In the genomic region with DNA sequence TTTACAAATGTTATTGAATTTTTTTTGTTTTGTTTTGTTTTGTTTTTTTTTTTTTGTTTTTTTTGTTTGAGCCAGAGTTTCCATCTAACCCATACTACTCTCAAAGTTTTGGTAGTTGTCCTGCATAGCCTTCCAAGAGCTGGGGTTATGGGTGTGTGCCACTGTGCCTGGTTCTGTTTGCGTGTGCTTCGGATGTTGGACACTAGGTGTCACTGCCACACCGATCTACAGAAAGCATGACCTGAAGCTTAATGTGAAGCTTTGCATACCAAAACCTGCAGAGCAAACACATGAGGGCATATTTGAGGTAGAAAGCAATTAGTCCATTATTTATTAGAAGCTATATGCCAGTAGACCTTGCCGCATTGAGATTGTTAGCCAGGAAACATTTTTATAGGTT, we compare ENCODE assay signal across 7 mouse cellular contexts. TPM values are rescaled to one million over a fixed set of nuclear protein-coding genes. Genes with fewer than 3 reads are reported as not detected.
DNase-seq lines count a peak whose midpoint lies in the region; ATAC-seq and TF ChIP-seq lines count a peak whose summit lies in the region.

No protein-coding gene starts in this region.

- no peak for ATAC-seq in G1E (ENCODE audit: extremely low read depth, insufficient number of reproducible peaks, low FRiP score, poor library complexity, severe bottlenecking)
- ATAC-seq in embryonic facial prominence, embryonic 11.5 days (replicated peaks; ENCODE audit: insufficient number of reproducible peaks, low FRiP score, low TSS enrichment, low read depth): peak; percentile 56; the same call in 1 of the 2 replicates
- ATAC-seq in lung, postnatal 0 days: peak; percentile 76

- H3K9me3 ChIP-seq in G1E (replicated peaks): no peaks in the 10 kb centered on the region
- no peaks in the 10 kb centered on the region for H3K9me3 ChIP-seq in embryonic facial prominence, embryonic 11.5 days (replicated peaks; ENCODE audit: control insufficient read depth, low read length)
- H3K9me3 ChIP-seq in lung, postnatal 0 days (ENCODE audit: low read length): no peaks in the 10 kb centered on the region

- no peak overlapping the region for H3K4me2 ChIP-seq in embryonic facial prominence, embryonic 11.5 days (ENCODE audit: low read depth, low read length)
- H3K4me2 ChIP-seq in lung, postnatal 0 days (replicated peaks; ENCODE audit: low read depth, low read length): no peak overlapping the region

- H3K9ac ChIP-seq in embryonic facial prominence, embryonic 11.5 days (replicated peaks; ENCODE audit: low read length): no peak overlapping the region
- H3K9ac ChIP-seq in lung, postnatal 0 days (replicated peaks; ENCODE audit: low read depth): no peak overlapping the region

- TF ChIP-seq EP300 in lung, postnatal 0 days (IDR thresholded peaks at IDR 0.05): no peak

- TF ChIP-seq CTCF in G1E (IDR thresholded peaks at IDR 0.05; ENCODE audit: low read depth, low read length): peak; percentile 50; the same call in 1 of the 2 replicates
- peak; percentile 94 for TF ChIP-seq CTCF in lung, postnatal 0 days (IDR thresholded peaks at IDR 0.05)

- peaks cover 6% of the 10 kb centered on the region for H3K36me3 ChIP-seq in G1E (replicated peaks)
- H3K36me3 ChIP-seq in embryonic facial prominence, embryonic 11.5 days (replicated peaks; ENCODE audit: control insufficient read depth, insufficient read depth, low read depth, low read length): no peaks in the 10 kb centered on the region
- no peaks in the 10 kb centered on the region for H3K36me3 ChIP-seq in lung, postnatal 0 days (ENCODE audit: insufficient read depth, low read length)

- DNase-seq in G1E (ENCODE audit: low spot score): peak; percentile 22
- peak; percentile 64 for DNase-seq in adrenal gland, postnatal 25 days
- peak; percentile 85 for DNase-seq in embryonic facial prominence, embryonic 11.5 days (ENCODE audit: low spot score)
- peak; percentile 16 to 70 for DNase-seq in heart, adult 9 months (ENCODE audit: low spot score in 2 of 2)
- DNase-seq in layer of hippocampus, adult 8-10 months (ENCODE audit: low spot score in 2 of 2): peak; percentile 56 to 76
- peak; percentile 85 for DNase-seq in lung, postnatal 0 days (ENCODE audit: low spot score)
- peak; percentile 53 for DNase-seq in right cerebral cortex, postnatal 4 days

- H3K27me3 ChIP-seq in G1E (ENCODE audit: insufficient read depth, low read length): no peaks in the 10 kb centered on the region
- H3K27me3 ChIP-seq in embryonic facial prominence, embryonic 11.5 days (ENCODE audit: control insufficient read depth, insufficient read depth, low read length): no peaks in the 10 kb centered on the region
- H3K27me3 ChIP-seq in lung, postnatal 0 days (replicated peaks; ENCODE audit: insufficient read depth, low read length): no peaks in the 10 kb centered on the region

- no peaks in the 10 kb centered on the region for H3K4me1 ChIP-seq in G1E (ENCODE audit: insufficient read depth, low read depth, low read length)
- no peaks in the 10 kb centered on the region for H3K4me1 ChIP-seq in embryonic facial prominence, embryonic 11.5 days (ENCODE audit: control insufficient read depth, insufficient read depth, low read length)
- no peaks in the 10 kb centered on the region for H3K4me1 ChIP-seq in lung, postnatal 0 days (ENCODE audit: insufficient read depth, low read depth, low read length)

- no peak overlapping the region for H3K27ac ChIP-seq in embryonic facial prominence, embryonic 11.5 days (replicated peaks; ENCODE audit: low read depth, low read length)
- H3K27ac ChIP-seq in lung, postnatal 0 days (ENCODE audit: low read length): no peak overlapping the region

- H3K4me3 ChIP-seq in G1E (ENCODE audit: low read depth, low read length): no peak overlapping the region
- H3K4me3 ChIP-seq in embryonic facial prominence, embryonic 11.5 days (ENCODE audit: low read depth, low read length): no peak overlapping the region
- no peak overlapping the region for H3K4me3 ChIP-seq in lung, postnatal 0 days (ENCODE audit: low read depth, low read length)

- 20% methylated on average over 4 of the region's 4 CpGs for WGBS in embryonic facial prominence, embryonic 11.5 days
- 10% methylated on average over 4 of the region's 4 CpGs for WGBS in lung, postnatal 0 days

RNA-seq across cellular contexts. Expression of a gene that starts 29.1 kb away (rescaled TPM):
- total RNA-seq in G1E (2014; fragmentation: Nextera tagmentation): 33.2 and 41.3 TPM in 2 replicates
- total RNA-seq in G1E (2017): 19.0 and 20.1 TPM in 2 replicates
- 61.0 and 74.3 TPM in 2 replicates for polyA plus RNA-seq in G1E (2012)
- 42.9 and 55.9 TPM in 2 replicates for total RNA-seq in adrenal gland, postnatal 25 days (2021)
- 31.2 and 41.1 TPM in 2 replicates for polyA plus RNA-seq in embryonic facial prominence, embryonic 11.5 days (2014; fragmentation: Nextera tagmentation; extraction: Ambion mirVana)
- total RNA-seq in layer of hippocampus, adult 8-10 months (2022): 10 to 100 TPM; 60.1 to 74.8 (median 66.2) TPM
- polyA plus RNA-seq in lung, postnatal 0 days (2015; fragmentation: Nextera tagmentation; extraction: Ambion mirVana): 26.0 and 31.0 TPM in 2 replicates

Comparison
In these comparisons a context has a peak if more than half of its experiments do, and no peak if none do; other contexts are left out.
1. DNase-seq: peak in every context shown above with its lines; median percentile 85 in embryonic facial prominence, embryonic 11.5 days; 85 in lung, postnatal 0 days; 66 in layer of hippocampus, adult 8-10 months; 64 in adrenal gland, postnatal 25 days; 53 in right cerebral cortex, postnatal 4 days; 43 in heart, adult 9 months; 22 in G1E.